Mouse (Mus musculus) megakaryocyte, embryonic 14.5 days (primary cell): ENCODE results near the gene Adcy6.

ENCODE experiments used
- FLI1 ChIP-seq: IDR thresholded peaks from 2 replicates; pipeline ENCODE4 v1.6.1; 2012; ENCODE audit warnings: low read length, inconsistent platforms, mixed read lengths
- GATA1 ChIP-seq: IDR thresholded peaks from 3 replicates; pipeline ENCODE4 v1.6.1; 2012; ENCODE audit warnings: mixed read lengths, low read length, inconsistent platforms, borderline replicate concordance

DNA sequence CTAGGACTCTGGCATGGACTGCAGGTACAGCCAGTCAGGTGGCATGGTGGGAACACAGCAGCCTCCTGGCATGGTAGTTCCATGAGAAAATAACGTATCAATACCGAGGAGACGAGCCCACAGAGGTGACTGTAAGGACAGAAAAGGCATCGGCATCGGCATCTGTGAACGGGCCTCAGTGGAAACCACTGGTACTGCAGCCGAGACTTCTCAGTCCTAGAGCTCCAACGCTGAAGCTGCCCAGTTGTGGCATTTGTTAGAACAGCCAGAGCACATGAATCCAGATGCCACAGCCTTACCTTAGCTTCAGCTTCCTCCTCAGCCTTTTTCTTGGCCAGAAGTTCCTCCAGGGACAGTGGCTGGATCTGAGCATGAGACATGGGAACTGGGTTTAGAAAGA lies 42.3 kb upstream of the Adcy6 start:
- TF ChIP-seq GATA1 (no peak), FLI1 (no peak)
